Mouse (Mus musculus): ENCODE data around the gene Slc20a1. TPM values are rescaled to one million over a fixed set of nuclear protein-coding genes. Genes with fewer than 3 reads are reported as not detected.

Slc20a1 gene
- total RNA-seq (2021): 10 to 100 TPM; 31.3 to 34.4 TPM

- peak; percentile 100 for DNase-seq
Measured at GRCm38 (mm10) chr2:129198436-129199327, at the start of gene Slc20a1. Gene Slc20a1, plus strand, starts transcription at chr2:129198764.

- DNase-seq: no peak
Measured at GRCm38 (mm10) chr2:129148836-129149235, 49.7 kb upstream of the Slc20a1 start.

- DNase-seq: no peak
Measured at GRCm38 (mm10) chr2:129150386-129150785, 48.2 kb upstream of the Slc20a1 start.

- DNase-seq: no peak
Measured at GRCm38 (mm10) chr2:129151111-129151510, 47.5 kb upstream of the Slc20a1 start.

GRCm38 (mm10) chr2:129152751-129153150, 45.8 kb upstream of the Slc20a1 start:
- no peak for DNase-seq

GRCm38 (mm10) chr2:129164815-129165214, 33.7 kb upstream of the Slc20a1 start:
- DNase-seq: no peak

GRCm38 (mm10) chr2:129166466-129167463, 31.8 kb upstream of the Slc20a1 start:
- DNase-seq: peak; percentile 12

- no peak for DNase-seq
Measured at GRCm38 (mm10) chr2:129173386-129173785, 25.2 kb upstream of the Slc20a1 start.

GRCm38 (mm10) chr2:129174474-129174873, 24.1 kb upstream of the Slc20a1 start:
- DNase-seq: peak; percentile 72

GRCm38 (mm10) chr2:129175636-129176035, 22.9 kb upstream of the Slc20a1 start:
- peak; percentile 29 for DNase-seq

GRCm38 (mm10) chr2:129176676-129177420, 21.7 kb upstream of the Slc20a1 start:
- no peak for DNase-seq

GRCm38 (mm10) chr2:129177661-129178060, 20.9 kb upstream of the Slc20a1 start:
- DNase-seq: no peak

- no peak for DNase-seq
Measured at GRCm38 (mm10) chr2:129178182-129178908, 20.2 kb upstream of the Slc20a1 start.

- no peak for DNase-seq
Measured at GRCm38 (mm10) chr2:129179946-129180853, 18.4 kb upstream of the Slc20a1 start.

GRCm38 (mm10) chr2:129181509-129181908, 17.1 kb upstream of the Slc20a1 start:
- DNase-seq: no peak

- no peak for DNase-seq
Measured at GRCm38 (mm10) chr2:129182412-129182811, 16.2 kb upstream of the Slc20a1 start.

- DNase-seq: peak; percentile 11
Measured at GRCm38 (mm10) chr2:129183561-129184031, 15.0 kb upstream of the Slc20a1 start.

GRCm38 (mm10) chr2:129184853-129185252, 13.7 kb upstream of the Slc20a1 start:
- no peak for DNase-seq

- no peak for DNase-seq
Measured at GRCm38 (mm10) chr2:129185611-129186290, 12.8 kb upstream of the Slc20a1 start.
